Mouse (Mus musculus) heart, adult 9 months (tissue): ENCODE measurements around the gene Alkbh6.
A peak's percentile ranks its signal among the peaks of the same experiment; 100 is the strongest.

Experiments
- DNase-seq, 2 experiments: peaks; one replicate each; pipeline ENCODE4 v3.0.0; 2022; ENCODE audit warnings: low spot score in 2 of 2

The Alkbh6 gene

DNA sequence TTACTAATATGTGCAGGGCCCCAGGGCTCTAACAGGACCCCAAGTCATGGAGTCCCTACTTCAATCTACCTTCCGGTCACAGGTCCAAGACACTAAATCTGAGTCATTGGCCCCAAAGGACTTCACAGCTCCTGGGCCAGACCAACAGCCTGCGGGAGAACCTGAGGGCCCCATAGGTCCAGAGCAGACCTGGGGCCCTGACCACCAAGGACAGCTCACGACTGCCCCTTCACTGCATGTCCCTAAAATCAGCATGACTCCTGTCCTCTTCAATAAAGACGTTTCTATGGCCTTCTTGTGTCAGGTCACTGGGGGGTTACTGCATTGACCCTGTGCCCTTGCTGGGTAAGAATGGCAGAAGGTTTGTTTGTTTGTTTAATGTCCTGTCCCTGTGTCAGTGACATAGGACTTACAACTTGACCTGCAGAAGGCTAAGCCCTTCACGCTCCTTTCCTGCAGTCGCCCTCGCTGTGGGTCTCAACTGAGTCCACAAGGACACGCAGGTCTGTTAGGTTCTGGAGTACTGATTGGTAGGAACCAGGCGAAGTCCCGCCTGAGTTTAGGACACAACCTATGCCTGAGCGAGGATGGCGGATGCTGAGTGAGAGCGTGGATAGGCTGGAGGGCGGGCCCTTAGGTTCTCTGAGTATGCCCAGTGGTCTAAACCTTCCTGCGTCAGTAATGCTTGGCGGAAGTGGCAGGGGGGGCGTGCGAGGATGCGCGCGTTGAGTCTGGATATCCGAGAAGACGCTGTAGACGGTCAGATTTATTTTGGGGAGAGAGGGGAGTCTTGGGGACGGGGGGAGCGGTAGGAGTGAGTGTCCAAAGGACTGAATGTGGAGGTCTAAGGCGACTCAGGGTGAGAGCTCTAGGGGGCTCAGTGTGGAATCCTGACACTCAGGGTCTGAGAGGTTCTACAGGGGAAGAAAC lies at the start of gene Alkbh6:
TSS of gene Alkbh6 (plus strand) at position 642 of the 930 bp plus-strand sequence.
- DNase-seq = peak; percentile 96 to 97

DNA sequence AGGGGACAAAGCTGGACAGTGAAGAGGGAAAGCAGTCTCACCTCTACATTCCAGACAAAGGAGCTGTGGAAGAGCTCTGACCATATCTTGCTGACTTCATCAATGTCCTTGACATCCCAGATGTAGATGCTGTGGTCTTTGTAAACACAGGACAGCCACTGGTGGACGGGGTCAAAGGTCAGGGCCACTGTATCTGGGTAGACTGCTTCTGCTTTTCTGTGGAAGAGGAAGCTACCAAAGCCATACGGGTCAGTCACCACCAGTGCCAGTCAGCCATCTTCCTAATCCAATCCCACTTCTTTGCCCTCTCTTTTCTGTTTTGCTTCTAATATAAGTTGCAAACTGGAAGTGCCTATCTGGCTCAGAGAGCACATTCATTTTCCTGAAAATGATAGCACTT lies 43.5 kb upstream of the Alkbh6 start:
- no peak for DNase-seq

DNA sequence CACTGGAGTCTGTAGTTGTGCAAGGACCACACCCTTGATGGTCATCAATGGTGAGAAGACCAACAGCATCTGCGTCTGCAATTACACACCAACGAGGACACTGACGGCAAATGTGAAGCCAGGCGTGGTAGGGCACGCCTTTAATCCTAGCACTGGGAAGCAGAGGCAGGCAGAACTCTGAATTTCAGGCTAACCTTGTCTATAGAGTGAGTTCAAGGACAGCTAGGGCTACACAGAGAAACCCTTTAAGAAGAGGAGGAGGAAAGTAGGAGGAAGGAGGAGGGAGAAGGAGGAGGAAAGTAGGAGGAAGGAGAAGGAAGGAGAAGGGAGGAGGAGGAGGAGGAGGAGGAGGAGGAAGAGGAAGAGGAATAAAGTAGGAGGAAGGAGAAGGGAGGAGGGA lies 43.0 kb upstream of the Alkbh6 start:
- DNase-seq = no peak

DNA sequence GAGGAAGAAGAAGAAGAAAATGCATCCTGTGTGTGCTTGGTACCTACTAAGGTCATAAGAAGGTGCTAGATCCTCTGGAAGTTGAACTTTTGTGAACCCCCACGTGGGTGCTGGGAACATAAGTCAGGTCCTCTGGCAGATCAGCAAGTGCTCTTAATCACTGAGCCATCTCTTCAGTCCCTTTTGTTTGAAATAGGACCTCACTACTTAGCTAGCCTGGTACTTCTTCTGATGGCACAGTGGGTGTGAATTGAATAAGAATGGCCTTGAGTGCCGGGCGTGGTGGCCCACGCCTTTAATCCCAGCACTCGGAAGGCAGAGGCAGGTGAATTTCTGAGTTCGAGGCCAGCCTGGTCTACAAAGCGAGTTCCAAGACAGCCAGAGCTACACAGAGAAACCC lies 42.6 kb upstream of the Alkbh6 start:
- no peak for DNase-seq

DNA sequence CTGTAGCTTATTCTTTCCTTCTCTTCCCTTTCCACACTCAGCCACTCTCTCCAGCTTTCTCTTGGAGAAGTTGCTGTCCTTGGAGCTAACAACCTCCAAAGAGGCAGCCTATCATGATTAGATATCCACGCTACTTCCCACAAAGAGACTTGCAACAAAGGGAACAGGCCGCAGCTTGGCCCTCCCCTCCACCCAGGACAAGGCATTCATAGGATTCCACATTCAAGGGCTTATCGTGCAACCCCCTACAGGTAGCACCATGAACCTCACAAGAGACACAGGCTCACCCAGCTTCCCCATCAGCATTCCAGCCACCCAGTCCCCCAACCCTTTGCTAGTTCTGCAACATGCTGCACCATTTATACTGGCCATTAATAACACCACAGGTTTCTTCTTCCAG lies 41.7 kb upstream of the Alkbh6 start:
- no peak for DNase-seq

DNA sequence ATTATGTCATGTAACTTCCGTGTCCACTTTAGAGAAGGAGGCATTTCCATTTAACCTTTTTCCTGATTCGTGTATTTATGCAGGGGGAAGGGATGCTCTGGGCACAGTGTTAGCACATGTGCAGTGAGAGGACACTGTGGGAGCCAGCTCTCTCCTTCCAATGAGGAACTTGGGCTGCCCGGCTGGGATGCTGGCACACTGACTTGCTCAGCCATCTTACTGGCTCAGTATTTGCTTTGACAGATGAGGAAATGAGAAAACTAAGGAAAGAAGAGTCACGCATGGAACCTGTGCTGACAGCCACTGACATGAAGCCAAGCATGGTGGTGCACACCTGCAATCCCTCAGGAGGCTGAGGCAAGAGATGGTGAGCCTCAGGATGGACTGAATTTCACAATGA lies 38.9 kb upstream of the Alkbh6 start:
- no peak for DNase-seq

DNA sequence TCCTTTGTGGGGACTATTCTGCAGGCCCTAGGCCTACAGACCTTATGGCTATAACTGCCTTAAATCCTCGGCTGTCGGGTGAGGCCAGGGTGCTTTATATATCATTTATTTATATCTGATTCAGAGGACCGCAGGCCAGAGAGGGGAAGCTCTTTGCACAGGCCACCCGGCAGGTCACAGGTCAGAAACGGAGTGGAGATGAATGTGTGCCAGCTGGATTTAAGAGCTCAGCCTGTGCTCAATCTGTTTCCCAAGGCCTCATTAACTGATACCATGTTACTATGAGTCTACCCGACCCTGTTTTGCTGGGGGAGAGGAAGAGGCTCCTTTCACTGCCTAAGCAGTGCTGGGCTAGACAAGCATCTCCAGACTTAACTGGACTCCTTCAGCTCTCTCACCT lies 34.1 kb upstream of the Alkbh6 start:
- no peak for DNase-seq

DNA sequence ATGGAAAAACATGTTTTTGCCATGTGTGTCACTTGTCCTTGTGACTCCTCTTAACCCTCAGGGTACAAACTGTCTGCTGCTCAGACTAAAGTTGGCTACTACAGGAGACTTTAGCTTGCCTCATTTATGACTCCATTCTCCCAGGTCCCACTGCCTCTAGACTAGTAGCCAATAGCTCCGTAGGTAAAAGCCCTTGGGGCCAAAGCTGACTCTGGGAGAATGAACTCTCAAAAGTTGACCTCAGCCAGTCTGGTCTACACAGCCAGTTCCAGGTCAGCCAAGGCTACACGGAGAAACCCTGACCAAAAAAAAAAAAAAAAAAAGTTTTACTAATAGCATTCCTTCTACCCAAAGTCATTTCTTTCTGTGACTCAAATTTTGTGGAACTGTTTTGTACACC lies 29.6 kb upstream of the Alkbh6 start:
- DNase-seq = no peak

DNA sequence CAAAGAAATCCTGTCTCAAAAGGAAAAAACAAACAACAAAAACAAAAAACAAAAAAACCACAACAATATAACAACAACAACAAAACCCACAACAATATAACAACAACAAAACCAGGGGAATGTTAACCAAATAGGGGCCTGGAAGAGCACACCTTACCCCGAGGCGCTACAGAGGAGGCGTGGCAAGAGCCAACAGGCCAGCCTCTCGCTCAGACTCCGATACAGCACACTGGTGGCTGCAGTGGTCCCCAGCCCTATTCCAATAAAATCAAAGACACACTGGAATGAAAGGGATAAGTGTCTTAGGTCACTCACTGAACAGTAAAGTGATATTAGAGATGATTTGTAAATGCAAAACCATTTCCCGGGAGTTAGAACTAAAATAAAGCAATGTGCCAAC lies 29.0 kb upstream of the Alkbh6 start:
- no peak for DNase-seq

DNA sequence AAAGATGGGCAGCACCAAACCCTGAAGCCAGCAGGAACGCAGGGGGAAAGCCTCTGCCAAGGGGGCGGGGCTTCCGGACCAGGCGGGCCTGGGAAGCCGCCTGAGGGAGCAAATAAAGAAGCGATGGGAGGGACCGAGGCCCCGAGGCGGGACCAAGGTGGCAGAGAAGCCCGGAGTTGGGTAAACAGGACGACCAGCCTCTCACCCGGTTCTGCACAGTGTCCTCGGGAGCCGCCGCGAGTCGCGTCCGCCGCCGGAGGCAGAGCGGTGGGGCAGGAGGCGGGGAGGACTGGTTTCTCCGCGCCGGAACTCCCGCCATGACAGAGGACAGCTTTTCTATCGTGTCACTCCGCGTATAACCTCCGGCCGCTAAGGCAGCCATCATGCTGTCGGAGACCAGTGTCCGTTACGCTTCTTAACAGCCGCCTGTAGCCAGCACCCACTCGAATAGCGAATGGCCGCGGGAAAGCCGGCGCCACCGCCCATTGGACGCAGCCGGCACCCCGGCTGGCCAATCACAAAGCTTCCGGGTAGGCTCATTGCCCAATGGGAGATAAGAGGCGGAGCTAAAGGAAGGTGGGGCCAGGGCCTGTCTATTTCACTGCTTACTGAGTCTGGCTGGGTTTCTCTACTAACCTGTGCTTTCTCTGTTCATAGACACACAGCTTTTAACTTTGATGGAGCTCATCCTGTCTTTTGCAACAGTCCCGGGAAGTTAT lies 28.4 kb upstream of the Alkbh6 start, which contains the start of the genes Thap8 and Wdr62:
TSS of gene Thap8 (plus strand) at position 144 of the 719 bp plus-strand sequence.
TSS of gene Wdr62 (minus strand) at position 469 of the 719 bp plus-strand sequence.
- peak; percentile 92 to 93 for DNase-seq

DNA sequence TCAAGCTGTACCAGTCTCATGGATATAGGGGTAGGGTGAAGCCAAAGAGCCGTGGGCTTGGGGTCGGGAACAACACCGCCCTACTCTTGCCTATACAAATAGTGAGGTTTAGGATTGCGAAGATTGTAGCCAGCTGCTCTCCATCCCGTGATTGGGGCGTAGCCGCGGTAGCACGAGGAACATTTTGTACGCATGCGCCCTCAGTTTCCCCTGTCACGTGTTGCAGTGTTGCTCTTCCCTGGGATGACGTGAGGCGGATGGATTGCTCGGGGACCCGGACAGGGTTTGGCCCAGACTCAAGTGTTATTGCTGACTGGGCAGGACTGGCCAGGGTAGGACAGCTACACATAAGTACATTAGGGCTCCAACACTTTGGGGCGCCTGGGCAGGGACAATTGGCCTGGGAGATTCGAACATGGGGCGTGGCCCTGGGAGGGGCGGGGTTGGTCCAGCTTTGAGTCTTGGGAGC lies 27.8 kb upstream of the Alkbh6 start:
- DNase-seq = peak; percentile 92 to 93

DNA sequence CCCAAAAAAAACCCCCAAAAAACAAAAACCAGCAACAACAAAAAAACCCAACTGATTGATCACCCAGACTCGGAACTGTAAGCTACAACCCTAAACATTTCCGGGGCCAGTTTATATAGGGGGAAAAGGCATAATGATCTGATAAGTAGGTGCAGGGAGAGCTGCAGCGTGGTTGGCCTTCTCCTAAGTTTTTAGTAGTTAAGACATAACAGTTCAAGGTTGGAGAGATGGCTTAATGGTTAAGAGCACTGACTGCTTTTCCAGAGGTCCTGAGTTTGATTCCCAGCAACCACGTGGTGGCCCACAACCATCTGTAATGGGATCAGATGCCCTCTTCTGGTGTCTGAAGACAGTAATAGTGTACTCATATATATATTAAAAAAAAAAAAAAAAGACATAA lies 27.0 kb upstream of the Alkbh6 start:
- no peak for DNase-seq

DNA sequence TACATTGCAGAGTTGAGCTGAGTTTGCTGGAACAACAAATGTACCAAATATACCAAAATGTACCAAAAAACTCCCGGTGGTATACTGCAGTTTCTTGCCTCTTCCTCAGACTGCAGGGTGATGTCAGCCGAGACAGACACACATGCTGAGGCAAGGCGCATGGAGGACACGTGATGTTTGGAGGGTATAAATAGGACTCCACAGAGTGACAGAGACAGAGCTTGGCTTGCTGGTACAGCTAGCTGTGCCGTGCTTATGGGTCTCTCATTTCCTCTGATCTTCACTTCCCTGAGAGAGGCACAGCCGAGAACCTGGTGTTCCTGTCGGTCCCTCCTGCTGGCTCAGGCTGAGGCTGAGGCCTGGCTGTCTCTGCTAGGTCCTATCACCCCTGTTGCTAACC lies 25.8 kb upstream of the Alkbh6 start:
- DNase-seq = peak in 1 of 2 experiments; percentile 17

DNA sequence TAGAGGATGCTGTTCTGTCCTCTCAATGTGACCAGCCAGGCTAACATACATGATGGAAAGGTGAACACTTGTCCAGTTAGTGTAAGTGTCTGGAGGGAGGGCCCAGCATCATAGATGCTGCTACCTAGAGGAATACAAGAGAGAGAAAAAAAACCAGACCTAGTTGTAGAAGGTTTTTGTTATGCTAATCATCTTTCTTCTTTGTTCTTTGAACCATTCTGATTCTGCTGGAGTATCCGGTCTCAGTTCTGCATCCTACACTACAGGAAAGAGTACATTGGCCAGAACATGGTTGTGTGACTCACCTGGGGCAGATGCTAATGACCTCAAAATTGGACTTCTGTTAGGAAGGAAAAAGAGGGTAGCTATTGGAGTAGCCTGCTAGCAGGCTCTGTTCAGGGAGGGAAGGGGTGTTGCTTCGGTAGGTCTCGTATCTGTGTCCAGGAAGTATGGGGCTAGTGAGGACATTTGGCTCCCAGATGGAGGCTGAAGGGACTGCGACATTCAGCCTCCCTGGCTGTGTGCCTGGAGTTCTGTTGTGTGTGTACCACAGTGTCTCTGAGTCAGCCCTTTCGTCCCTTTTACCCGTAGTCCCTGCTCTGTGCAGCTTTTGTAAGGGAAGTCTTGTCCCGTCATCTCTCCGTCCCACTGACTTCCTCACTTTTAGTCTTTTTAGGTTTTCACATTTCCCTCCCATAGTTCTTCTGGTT lies 21.7 kb upstream of the Alkbh6 start:
- DNase-seq = peak in 1 of 2 experiments; percentile 47

DNA sequence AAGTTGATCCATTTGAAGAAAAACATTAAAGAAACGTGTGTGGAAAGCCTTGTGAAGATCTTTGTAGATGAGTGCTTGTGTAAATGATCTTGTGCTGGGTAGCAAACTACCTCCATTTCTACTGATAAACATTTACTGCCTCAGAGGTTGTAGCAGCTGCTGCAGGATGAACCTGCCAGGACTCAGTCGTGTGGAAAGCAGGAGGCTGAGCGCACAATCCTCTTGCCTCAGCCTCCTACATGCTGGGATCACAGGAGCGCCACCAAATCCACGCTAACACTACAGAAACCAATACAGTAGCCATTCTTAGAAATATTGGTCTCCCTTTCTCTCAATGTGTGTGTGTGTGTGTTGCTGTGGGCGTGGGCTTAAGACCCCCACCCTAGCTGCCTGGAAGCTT lies 20.5 kb upstream of the Alkbh6 start:
- DNase-seq = no peak

DNA sequence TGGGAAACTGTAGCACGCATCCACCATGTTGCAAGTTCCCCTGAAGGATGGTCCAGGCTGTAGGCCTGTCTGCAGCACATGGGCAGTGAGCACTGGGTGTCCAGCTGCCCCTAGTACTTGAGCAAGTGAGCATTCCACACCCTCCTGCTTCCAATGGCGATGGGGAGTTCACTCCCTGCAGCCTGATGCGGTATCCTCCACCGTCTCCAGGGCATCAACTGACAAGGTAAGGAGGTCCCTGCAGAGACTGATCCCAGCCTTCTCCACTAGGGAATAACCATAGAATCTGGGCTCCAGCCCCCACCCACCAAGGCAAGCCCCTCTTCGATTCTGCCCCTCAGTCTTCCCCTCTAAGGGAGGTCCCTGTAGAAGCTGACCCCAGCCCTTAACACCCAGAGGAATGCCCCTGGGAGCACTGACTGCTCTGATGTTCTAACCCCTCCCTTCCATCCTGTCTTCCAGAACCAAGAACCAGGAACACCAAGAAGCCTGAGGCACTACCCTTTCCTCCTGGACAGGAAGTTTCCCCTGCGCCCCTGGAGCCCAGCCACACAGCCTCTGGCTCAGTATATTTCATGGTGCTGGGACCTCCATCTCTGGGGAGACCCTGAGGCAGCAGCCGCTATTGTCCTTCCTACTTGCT lies 19.3 kb upstream of the Alkbh6 start:
- DNase-seq = no peak

DNA sequence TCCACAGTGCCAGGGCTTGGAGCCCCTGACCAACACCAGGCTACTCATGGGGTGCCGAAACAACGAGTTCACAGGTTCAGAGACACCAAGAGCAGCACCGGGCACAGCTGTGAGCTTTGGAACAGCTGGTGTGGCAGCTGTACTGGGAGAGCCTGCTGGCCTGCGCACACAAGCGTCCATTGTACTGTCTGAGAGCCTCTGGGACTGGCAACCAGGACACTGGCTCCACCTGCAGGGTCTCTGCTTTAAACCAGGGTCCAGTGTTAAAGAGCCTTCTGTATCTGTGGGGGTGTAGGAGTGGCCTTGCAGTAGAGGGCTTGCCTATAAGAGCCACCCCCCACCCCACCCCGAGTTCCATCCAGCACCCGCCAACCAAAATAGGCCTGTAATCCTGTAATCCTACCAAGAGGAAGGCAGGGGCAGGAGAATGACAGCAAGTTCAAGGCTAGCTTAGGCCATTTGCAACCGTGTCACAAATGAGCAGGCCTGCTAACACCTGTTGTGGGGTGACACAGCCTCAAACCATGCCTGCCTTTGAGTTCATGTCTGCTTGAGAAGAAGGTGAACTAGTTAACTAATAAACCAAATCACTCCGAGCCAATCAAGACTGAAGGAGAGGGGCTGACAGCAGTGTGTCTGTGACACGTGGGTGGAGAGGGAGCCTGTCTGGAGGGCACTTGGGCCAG lies 18.7 kb upstream of the Alkbh6 start:
- DNase-seq = no peak

DNA sequence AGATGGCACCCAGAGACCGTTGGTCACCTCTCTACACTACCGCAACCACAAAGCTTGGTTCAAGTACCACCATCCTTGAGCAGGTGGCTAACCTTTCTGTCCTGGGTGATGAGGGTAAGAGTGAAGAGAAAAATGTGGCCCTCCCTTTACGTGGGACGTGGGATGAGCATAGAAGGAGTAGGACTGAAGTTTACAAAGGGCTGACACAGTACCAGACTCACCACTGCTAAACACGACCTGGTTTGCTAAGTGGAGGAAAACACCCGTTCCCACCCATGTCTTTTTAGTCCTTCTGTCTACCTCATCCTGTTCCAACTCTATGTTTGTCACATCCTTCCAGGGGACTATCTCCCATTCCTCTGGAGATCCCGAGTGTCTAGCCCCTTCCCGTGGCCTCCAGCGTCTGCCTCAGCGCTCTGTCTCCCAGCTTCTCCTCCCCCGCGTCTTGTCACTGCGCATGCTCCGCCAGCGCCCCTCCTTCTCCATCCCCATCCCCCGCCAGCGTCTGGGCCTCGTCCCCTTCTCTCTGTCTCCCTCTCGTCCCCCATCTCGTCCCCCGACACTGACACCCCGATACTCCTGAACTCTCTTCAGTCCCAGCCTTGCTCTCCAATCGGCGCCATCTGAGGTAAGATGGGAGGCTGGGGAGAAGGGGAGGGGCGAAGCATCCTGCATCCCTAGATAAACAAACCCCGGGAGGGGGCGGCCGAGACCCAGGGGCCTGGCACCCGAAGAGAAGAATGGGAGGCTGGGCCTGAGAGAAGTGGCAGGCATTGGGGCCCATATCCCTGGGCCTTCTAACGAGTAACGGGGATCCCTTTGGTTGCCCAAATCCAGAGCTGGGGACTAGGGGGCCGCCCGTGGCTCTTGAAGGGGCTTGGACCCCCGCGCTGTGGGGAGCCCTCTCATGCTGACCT lies 17.0 kb upstream of the Alkbh6 start, which contains the start of gene Clip3:
TSS of gene Clip3 (plus strand) at position 514 of the 917 bp plus-strand sequence.
- DNase-seq = peak; percentile 66 to 67

DNA sequence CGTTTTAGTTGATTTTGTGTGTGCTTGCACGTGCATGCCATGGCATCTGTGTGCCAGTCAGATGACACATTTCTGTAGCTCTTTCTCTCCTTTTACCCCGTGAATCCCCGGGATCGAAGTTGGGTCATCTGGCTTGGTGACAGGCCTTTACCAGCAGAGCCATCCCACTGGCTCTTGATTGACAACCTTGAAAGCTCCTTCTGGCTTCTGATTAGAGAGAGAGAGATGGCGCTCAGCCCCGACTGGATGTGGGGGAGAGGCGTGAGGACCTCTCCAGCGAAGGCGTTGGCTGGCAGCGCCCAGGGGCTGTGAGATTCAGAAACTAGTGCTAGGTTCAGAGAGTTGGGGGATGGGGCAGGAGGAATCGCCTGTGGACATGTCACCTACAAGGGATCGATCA lies 14.7 kb upstream of the Alkbh6 start:
- DNase-seq = no peak

DNA sequence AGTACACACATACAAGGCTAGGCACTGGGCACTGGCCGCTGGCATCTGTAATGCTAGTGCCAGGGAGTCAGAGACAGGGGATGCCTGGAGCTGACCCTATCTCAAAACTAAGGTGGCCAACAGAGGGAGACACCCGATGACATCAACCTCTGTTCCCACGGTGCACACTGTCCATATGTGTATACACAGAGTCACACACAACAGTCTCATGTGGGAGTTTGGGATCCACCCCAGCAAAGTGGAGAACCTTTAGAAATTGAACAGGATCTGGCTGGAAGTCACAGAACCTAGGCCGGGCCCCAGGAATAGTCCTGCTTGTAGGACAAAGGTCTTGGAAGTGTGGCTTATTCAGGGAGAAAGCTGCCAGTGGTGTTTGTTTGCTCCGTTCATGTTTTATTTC lies 14.2 kb upstream of the Alkbh6 start:
- no peak for DNase-seq
